Mouse (Mus musculus): ENCODE measurements around the gene Stau1. TPM values are rescaled to one million over a fixed set of nuclear protein-coding genes. Genes with fewer than 3 reads are reported as not detected.

Stau1 gene
- polyA plus RNA-seq, 1 experiment from 2014 or later = 123 TPM

- Histone ChIP-seq H3K27ac (replicated peaks) (no peak overlapping the region), H3K4me1 (peaks cover 7% of the 10 kb centered on the region; the same call in 1 of the 2 replicates), H3K4me3 (no peak overlapping the region), H3K9ac (replicated peaks) (no peak overlapping the region), H3K27me3 (no peaks in the 10 kb centered on the region), H3K4me2 (replicated peaks) (no peak overlapping the region), H3K36me3 (no peaks in the 10 kb centered on the region), H3K9me3 (no peaks in the 10 kb centered on the region)
- 82% methylated on average over 3 of the region's 3 CpGs for WGBS
- ATAC-seq (ENCODE audit: low FRiP score, low read depth) = no peak
These were observed 18.6 kb downstream of the Stau1 start for GRCm38 (mm10) chr2:166977490-166977889.

DNA sequence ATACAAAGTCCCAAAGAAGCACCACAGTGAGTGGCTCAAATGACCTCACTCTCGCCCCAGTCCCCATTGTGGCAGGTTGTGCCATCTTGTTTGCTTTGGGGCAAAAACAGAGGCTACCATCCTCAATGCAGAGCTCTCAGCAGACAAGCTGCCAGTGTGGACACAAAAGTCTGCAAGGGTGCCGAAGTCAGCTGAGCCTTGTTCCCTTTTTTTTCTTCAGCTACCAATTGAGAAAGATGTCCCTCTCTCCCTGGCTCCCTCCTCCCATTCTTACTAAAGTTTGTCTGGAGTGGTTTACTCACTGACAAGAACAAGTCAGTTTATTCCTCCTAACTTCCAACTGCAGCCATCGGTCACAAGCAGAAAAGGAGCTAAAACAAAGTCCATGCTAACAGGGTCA is 19.7 kb downstream of the Stau1 start:
- H3K36me3 ChIP-seq = no peaks in the 10 kb centered on the region
- H3K4me3 ChIP-seq = no peak overlapping the region
- no peaks in the 10 kb centered on the region for H3K9me3 ChIP-seq
- no peak overlapping the region for H3K27ac ChIP-seq (replicated peaks)
- 81% methylated on average over 3 of the region's 3 CpGs for WGBS
- ATAC-seq (ENCODE audit: low FRiP score, low read depth) = no peak
- H3K4me1 ChIP-seq = peaks cover 7% of the 10 kb centered on the region; the same call in 1 of the 2 replicates
- H3K4me2 ChIP-seq (replicated peaks) = no peak overlapping the region
- H3K27me3 ChIP-seq = no peaks in the 10 kb centered on the region
- H3K9ac ChIP-seq (replicated peaks) = no peak overlapping the region

- Histone ChIP-seq H3K27ac (replicated peaks) (no peak overlapping the region), H3K9ac (replicated peaks) (no peak overlapping the region), H3K9me3 (no peaks in the 10 kb centered on the region), H3K27me3 (no peaks in the 10 kb centered on the region), H3K36me3 (no peaks in the 10 kb centered on the region), H3K4me1 (peaks cover 7% of the 10 kb centered on the region; the same call in 1 of the 2 replicates), H3K4me3 (no peak overlapping the region), H3K4me2 (replicated peaks) (no peak overlapping the region)
- WGBS = 85% methylated on average over 6 of the region's 6 CpGs
- ATAC-seq (ENCODE audit: low FRiP score, low read depth) = no peak
These were observed 21.8 kb downstream of the Stau1 start for GRCm38 (mm10) chr2:166974177-166974872.

GRCm38 (mm10) chr2:166973153-166973552 is 22.9 kb downstream of the Stau1 start:
- Histone ChIP-seq H3K9me3 (no peaks in the 10 kb centered on the region), H3K36me3 (no peaks in the 10 kb centered on the region), H3K9ac (replicated peaks) (no peak overlapping the region), H3K4me3 (no peak overlapping the region), H3K27ac (replicated peaks) (no peak overlapping the region), H3K27me3 (no peaks in the 10 kb centered on the region), H3K4me2 (replicated peaks) (no peak overlapping the region), H3K4me1 (peaks cover 7% of the 10 kb centered on the region; the same call in 1 of the 2 replicates)
- WGBS = 88% methylated on average over 1 of the region's 1 CpGs
- ATAC-seq (ENCODE audit: low FRiP score, low read depth) = no peak

- Histone ChIP-seq H3K27ac (replicated peaks) (no peak overlapping the region), H3K4me2 (replicated peaks) (no peak overlapping the region), H3K36me3 (peaks cover 21% of the 10 kb centered on the region), H3K9me3 (no peaks in the 10 kb centered on the region), H3K4me3 (no peak overlapping the region), H3K4me1 (no peaks in the 10 kb centered on the region), H3K27me3 (no peaks in the 10 kb centered on the region), H3K9ac (replicated peaks) (no peak overlapping the region)
- no peak for ATAC-seq (ENCODE audit: low FRiP score, low read depth)
- 95% methylated on average over 2 of the region's 2 CpGs for WGBS
These were observed 31.3 kb downstream of the Stau1 start for GRCm38 (mm10) chr2:166964773-166965172.

GRCm38 (mm10) chr2:166963257-166963656 is 32.8 kb downstream of the Stau1 start:
- Histone ChIP-seq H3K4me2 (replicated peaks) (no peak overlapping the region), H3K27ac (replicated peaks) (no peak overlapping the region), H3K4me3 (no peak overlapping the region), H3K9me3 (no peaks in the 10 kb centered on the region), H3K36me3 (peaks cover 36% of the 10 kb centered on the region), H3K27me3 (no peaks in the 10 kb centered on the region), H3K9ac (replicated peaks) (no peak overlapping the region), H3K4me1 (no peaks in the 10 kb centered on the region)
- WGBS = 89% methylated on average over 8 of the region's 8 CpGs
- no peak for ATAC-seq (ENCODE audit: low FRiP score, low read depth)

GRCm38 (mm10) chr2:166960648-166961330 is 35.3 kb downstream of the Stau1 start:
- Histone ChIP-seq H3K4me3 (no peak overlapping the region), H3K36me3 (peaks cover 53% of the 10 kb centered on the region), H3K27ac (replicated peaks) (no peak overlapping the region), H3K27me3 (no peaks in the 10 kb centered on the region), H3K9me3 (no peaks in the 10 kb centered on the region), H3K4me2 (replicated peaks) (no peak overlapping the region), H3K4me1 (no peaks in the 10 kb centered on the region), H3K9ac (replicated peaks) (no peak overlapping the region)
- 91% methylated on average over 8 of the region's 8 CpGs for WGBS
- no peak for ATAC-seq (ENCODE audit: low FRiP score, low read depth)

- Histone ChIP-seq H3K27me3 (no peaks in the 10 kb centered on the region), H3K9me3 (no peaks in the 10 kb centered on the region), H3K27ac (replicated peaks) (no peak overlapping the region), H3K4me2 (replicated peaks) (no peak overlapping the region), H3K4me1 (no peaks in the 10 kb centered on the region), H3K4me3 (no peak overlapping the region), H3K9ac (replicated peaks) (no peak overlapping the region), H3K36me3 (peaks cover 81% of the 10 kb centered on the region)
- 65% methylated on average over 7 of the region's 7 CpGs for WGBS
- no peak for ATAC-seq (ENCODE audit: low FRiP score, low read depth)
These were observed 39.3 kb downstream of the Stau1 start for GRCm38 (mm10) chr2:166956805-166957204.

DNA sequence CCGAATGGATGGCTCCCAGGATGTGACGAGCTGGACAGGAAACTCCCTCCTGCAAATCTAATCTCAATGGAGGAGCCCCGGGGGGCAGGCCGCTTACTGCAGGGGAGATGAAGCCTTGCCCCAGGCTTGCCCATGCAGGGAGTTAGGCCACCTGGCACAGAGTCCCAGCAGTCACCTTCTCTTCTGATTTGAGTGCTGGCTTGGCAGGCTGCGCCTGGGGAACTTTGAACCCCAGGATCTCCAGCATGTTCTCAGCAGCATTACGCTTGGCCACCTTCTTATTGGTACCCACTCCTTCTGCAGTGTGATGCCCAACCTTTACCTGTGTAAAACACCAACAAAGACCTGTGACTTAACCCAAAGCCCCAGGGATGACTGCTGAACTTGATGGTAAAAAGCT is 43.9 kb downstream of the Stau1 start:
- no peak overlapping the region for H3K27ac ChIP-seq (replicated peaks)
- H3K9me3 ChIP-seq = no peaks in the 10 kb centered on the region
- H3K4me1 ChIP-seq = no peaks in the 10 kb centered on the region
- WGBS = 79% methylated on average over 6 of the region's 6 CpGs
- no peak overlapping the region for H3K9ac ChIP-seq (replicated peaks)
- H3K36me3 ChIP-seq = peaks cover 93% of the 10 kb centered on the region
- H3K4me2 ChIP-seq (replicated peaks) = no peak overlapping the region
- ATAC-seq (ENCODE audit: low FRiP score, low read depth) = no peak
- no peaks in the 10 kb centered on the region for H3K27me3 ChIP-seq
- H3K4me3 ChIP-seq = no peak overlapping the region

GRCm38 (mm10) chr2:166950853-166951648 is 45.0 kb downstream of the Stau1 start:
- no peak for ATAC-seq (ENCODE audit: low FRiP score, low read depth)
- H3K9ac ChIP-seq (replicated peaks) = no peak overlapping the region
- H3K4me2 ChIP-seq (replicated peaks) = no peak overlapping the region
- no peak overlapping the region for H3K4me3 ChIP-seq
- no peaks in the 10 kb centered on the region for H3K4me1 ChIP-seq
- H3K27ac ChIP-seq (replicated peaks) = no peak overlapping the region
- WGBS = 85% methylated on average over 14 of the region's 14 CpGs
- H3K36me3 ChIP-seq = peaks cover 94% of the 10 kb centered on the region
- no peaks in the 10 kb centered on the region for H3K9me3 ChIP-seq
- H3K27me3 ChIP-seq = no peaks in the 10 kb centered on the region

GRCm38 (mm10) chr2:166948936-166949335 is 47.2 kb downstream of the Stau1 start:
- Histone ChIP-seq H3K9me3 (no peaks in the 10 kb centered on the region), H3K36me3 (peaks cover 94% of the 10 kb centered on the region), H3K27ac (replicated peaks) (no peak overlapping the region), H3K4me3 (no peak overlapping the region), H3K4me1 (no peaks in the 10 kb centered on the region), H3K27me3 (no peaks in the 10 kb centered on the region), H3K4me2 (replicated peaks) (no peak overlapping the region), H3K9ac (replicated peaks) (no peak overlapping the region)
- ATAC-seq (ENCODE audit: low FRiP score, low read depth) = no peak
- WGBS = 93% methylated on average over 10 of the region's 10 CpGs

DNA sequence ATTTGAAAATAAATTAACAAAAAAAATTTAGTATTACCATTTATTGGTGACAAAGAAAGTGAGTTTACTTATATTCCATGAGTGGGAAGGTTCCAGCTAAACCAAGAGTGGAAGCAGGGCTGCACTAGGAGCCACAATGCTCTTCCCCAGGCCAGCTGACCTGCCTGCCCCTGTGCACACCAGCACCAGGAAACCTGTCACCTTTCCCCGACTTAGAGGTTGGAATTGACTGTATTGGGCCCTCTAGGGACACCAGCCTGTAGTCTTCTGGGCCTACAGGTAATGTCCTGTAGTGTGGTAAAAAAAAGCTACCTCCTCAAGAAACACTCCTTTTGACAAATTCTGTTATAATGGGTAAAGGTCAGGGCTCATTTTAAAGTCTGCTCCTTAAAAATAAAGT is 47.9 kb downstream of the Stau1 start:
- no peak for ATAC-seq (ENCODE audit: low FRiP score, low read depth)
- no peak overlapping the region for H3K27ac ChIP-seq (replicated peaks)
- H3K27me3 ChIP-seq = no peaks in the 10 kb centered on the region
- H3K4me1 ChIP-seq = no peaks in the 10 kb centered on the region
- H3K4me2 ChIP-seq (replicated peaks) = no peak overlapping the region
- H3K9me3 ChIP-seq = no peaks in the 10 kb centered on the region
- WGBS = 76% methylated on average over 1 of the region's 1 CpGs
- no peak overlapping the region for H3K4me3 ChIP-seq
- H3K9ac ChIP-seq (replicated peaks) = no peak overlapping the region
- peaks cover 94% of the 10 kb centered on the region for H3K36me3 ChIP-seq

All from midbrain, embryonic 12.5 days (tissue).